ENCODE assay signal across 7 mouse cellular contexts in genomic region chr13:48869088-48869487, GRCm38 (mm10). TPM values are rescaled to one million over a fixed set of nuclear protein-coding genes. Genes with fewer than 3 reads are reported as not detected.
DNase-seq lines count a peak whose midpoint lies in the region; ATAC-seq and TF ChIP-seq lines count a peak whose summit lies in the region.

No protein-coding gene starts in this region.

- H3K4me1 ChIP-seq in lung, embryonic 16.5 days (replicated peaks; ENCODE audit: control insufficient read depth, insufficient read depth, low read length) = peaks cover 34% of the 10 kb centered on the region
- peaks cover 51% of the 10 kb centered on the region for H3K4me1 ChIP-seq in forebrain, embryonic 13.5 days
- peaks cover 21% of the 10 kb centered on the region for H3K4me1 ChIP-seq in limb, embryonic 11.5 days (ENCODE audit: control insufficient read depth, insufficient read depth, low read length)
- peaks cover 45% of the 10 kb centered on the region for H3K4me1 ChIP-seq in olfactory bulb, adult 2 months (ENCODE audit: control insufficient read depth, insufficient read depth, low read length)

- no peaks in the 10 kb centered on the region for H3K36me3 ChIP-seq in lung, embryonic 16.5 days (ENCODE audit: control insufficient read depth, insufficient read depth, low read length)
- H3K36me3 ChIP-seq in forebrain, embryonic 13.5 days (ENCODE audit: poor library complexity, severe bottlenecking) = no peaks in the 10 kb centered on the region
- no peaks in the 10 kb centered on the region for H3K36me3 ChIP-seq in limb, embryonic 11.5 days (ENCODE audit: control insufficient read depth, insufficient read depth, low read length)

- WGBS in lung, embryonic 16.5 days = 22% methylated on average over 5 of the region's 5 CpGs
- 14% methylated on average over 5 of the region's 5 CpGs for WGBS in forebrain, embryonic 13.5 days
- 27% methylated on average over 5 of the region's 5 CpGs for WGBS in limb, embryonic 11.5 days
- WGBS in olfactory bulb, adult 2 months = 26% methylated on average over 5 of the region's 5 CpGs

- DNase-seq in lung, postnatal 10 days = no peak
- DNase-seq in limb, embryonic 11.5 days (ENCODE audit: low spot score) = no peak
- DNase-seq in adrenal gland, adult 8-10 months = no peak

- no peak for ATAC-seq in lung, embryonic 16.5 days (ENCODE audit: low read depth)
- ATAC-seq in forebrain, embryonic 13.5 days = no peak
- ATAC-seq in limb, embryonic 11.5 days (ENCODE audit: insufficient number of reproducible peaks, low FRiP score, low TSS enrichment, low read depth) = no peak
- no peak for ATAC-seq in megakaryocyte progenitor cell, adult 5-6 weeks (replicated peaks; ENCODE audit: poor library complexity)

- H3K27me3 ChIP-seq in lung, embryonic 16.5 days (ENCODE audit: control insufficient read depth, insufficient read depth, low read depth, low read length) = no peaks in the 10 kb centered on the region
- no peaks in the 10 kb centered on the region for H3K27me3 ChIP-seq in forebrain, embryonic 13.5 days
- H3K27me3 ChIP-seq in limb, embryonic 11.5 days (ENCODE audit: control insufficient read depth, insufficient read depth, low read length) = no peaks in the 10 kb centered on the region

- peak overlapping the region; percentile 89 for H3K4me3 ChIP-seq in lung, embryonic 16.5 days (ENCODE audit: low read length)
- peak overlapping the region; percentile 94 for H3K4me3 ChIP-seq in forebrain, embryonic 13.5 days
- peak overlapping the region; percentile 52 for H3K4me3 ChIP-seq in limb, embryonic 11.5 days (ENCODE audit: low read depth, low read length)
- H3K4me3 ChIP-seq in olfactory bulb, adult 2 months (ENCODE audit: insufficient read depth, low read depth, low read length) = peak overlapping the region; percentile 88

- no peak for TF ChIP-seq CTCF in olfactory bulb, adult 2 months (IDR thresholded peaks at IDR 0.05; ENCODE audit: insufficient read depth, low read depth, low read length)

- TF ChIP-seq POLR2A in olfactory bulb, adult 2 months (IDR thresholded peaks at IDR 0.05; ENCODE audit: insufficient read depth, low read depth, low read length) = no peak

- H3K27ac ChIP-seq in lung, embryonic 16.5 days (ENCODE audit: low read length) = peak overlapping the region; percentile 95
- H3K27ac ChIP-seq in forebrain, embryonic 13.5 days = 0 out of 2 replicates have a peak overlapping the region, but pooled peaks have one; percentile 77
- H3K27ac ChIP-seq in limb, embryonic 11.5 days (replicated peaks; ENCODE audit: low read depth, low read length) = no peak overlapping the region
- H3K27ac ChIP-seq in olfactory bulb, adult 2 months (ENCODE audit: insufficient read depth, low read depth, low read length) = no peak overlapping the region

- no peaks in the 10 kb centered on the region for H3K9me3 ChIP-seq in lung, embryonic 16.5 days (ENCODE audit: control insufficient read depth, low read length)
- no peaks in the 10 kb centered on the region for H3K9me3 ChIP-seq in forebrain, embryonic 13.5 days (replicated peaks)
- no peaks in the 10 kb centered on the region for H3K9me3 ChIP-seq in limb, embryonic 11.5 days (ENCODE audit: control insufficient read depth, low read length)

- H3K9ac ChIP-seq in lung, embryonic 16.5 days (ENCODE audit: low read length) = peak overlapping the region; percentile 99
- peak overlapping the region; percentile 99 for H3K9ac ChIP-seq in forebrain, embryonic 13.5 days
- H3K9ac ChIP-seq in limb, embryonic 11.5 days (ENCODE audit: low read length) = peak overlapping the region; percentile 99; the same call in 1 of the 2 replicates

- H3K4me2 ChIP-seq in lung, embryonic 16.5 days (ENCODE audit: low read depth, low read length) = peak overlapping the region; percentile 87
- peak overlapping the region; percentile 90 for H3K4me2 ChIP-seq in forebrain, embryonic 13.5 days
- H3K4me2 ChIP-seq in limb, embryonic 11.5 days (ENCODE audit: low read depth, severe bottlenecking) = peak overlapping the region; percentile 77

RNA-seq across cellular contexts. Expression of gene Phf2, which starts 1.8 kb away (rescaled TPM):
- 7.2 and 7.3 TPM in 2 replicates for polyA plus RNA-seq in lung, embryonic 16.5 days (2015; fragmentation: Nextera tagmentation; extraction: Ambion mirVana)
- polyA plus RNA-seq in forebrain, embryonic 13.5 days (2015; fragmentation: Nextera tagmentation; extraction: Ambion mirVana) = 10.6 and 10.9 TPM in 2 replicates
- polyA plus RNA-seq in limb, embryonic 11.5 days (2014; fragmentation: Nextera tagmentation; extraction: Ambion mirVana) = 10.3 and 11.6 TPM in 2 replicates
- 83.3 TPM in 1 of 2 replicates, not detected in the other for polyA plus RNA-seq in olfactory bulb, adult 2 months (2012; ENCODE audit: insufficient read depth, insufficient read length, low replicate concordance, missing spikeins)
- total RNA-seq in adrenal gland, adult 8-10 months (2022) = 10 to 100 TPM; 42.0 to 53.5 (median 49.6) TPM
- 21.6 and 22.1 TPM in 2 replicates for total RNA-seq in megakaryocyte progenitor cell, adult 5-6 weeks (2015)
- 7.5 and 9.1 TPM in 2 replicates for total RNA-seq in megakaryocyte progenitor cell, adult 5-6 weeks (2017)

Comparison
In these comparisons a context has a peak if more than half of its experiments do, and no peak if none do; other contexts are left out.
1. H3K27ac ChIP-seq: peak in lung, embryonic 16.5 days (single experiment) and forebrain, embryonic 13.5 days (single experiment); none in limb, embryonic 11.5 days (single experiment) and olfactory bulb, adult 2 months (single experiment).
2. Peak in every context shown above with its lines, with median percentiles within 50 percentile points of each other: H3K4me2 ChIP-seq, H3K4me3 ChIP-seq and H3K9ac ChIP-seq.